Mouse (Mus musculus) cerebellum, postnatal 36 days (tissue): ENCODE results near the gene Rhbdf1.

ENCODE experiments used
- DNase-seq, 2 experiments: peaks; one replicate each; pipeline ENCODE4 v3.0.0; 2021 to 2022; ENCODE audit warnings: mixed read lengths in 2 of 2

Rhbdf1 gene

GRCm38 (mm10) chr11:32238093-32238860, 16.2 kb upstream of the Rhbdf1 start:
- DNase-seq, result peak; percentile 83 to 89

- no peak for DNase-seq
Observed at GRCm38 (mm10) chr11:32237411-32237795, 15.3 kb upstream of the Rhbdf1 start.

- DNase-seq, result peak; percentile 75 to 77
Observed at GRCm38 (mm10) chr11:32236712-32237410, 14.8 kb upstream of the Rhbdf1 start.

GRCm38 (mm10) chr11:32236132-32236531, 14.0 kb upstream of the Rhbdf1 start:
- no peak for DNase-seq

GRCm38 (mm10) chr11:32235646-32236045, 13.5 kb upstream of the Rhbdf1 start:
- DNase-seq, result peak; percentile 35 to 53

GRCm38 (mm10) chr11:32234816-32235485, 12.9 kb upstream of the Rhbdf1 start:
- DNase-seq, result peak in 1 of 2 experiments; percentile 21

- peak in 1 of 2 experiments; percentile 49 for DNase-seq
Observed at GRCm38 (mm10) chr11:32233895-32234294, 11.8 kb upstream of the Rhbdf1 start.

GRCm38 (mm10) chr11:32232848-32233247, 10.7 kb upstream of the Rhbdf1 start:
- peak in 1 of 2 experiments; percentile 37 for DNase-seq

GRCm38 (mm10) chr11:32231125-32231524, 9.0 kb upstream of the Rhbdf1 start:
- DNase-seq, result no peak

GRCm38 (mm10) chr11:32230220-32230619, 8.1 kb upstream of the Rhbdf1 start:
- peak; percentile 55 to 65 for DNase-seq

GRCm38 (mm10) chr11:32228292-32228845, 6.3 kb upstream of the Rhbdf1 start:
- DNase-seq, result no peak

- no peak for DNase-seq
Observed at GRCm38 (mm10) chr11:32227555-32227954, 5.5 kb upstream of the Rhbdf1 start.

- DNase-seq, result peak in 1 of 2 experiments; percentile 52
Observed at GRCm38 (mm10) chr11:32227041-32227440, 4.9 kb upstream of the Rhbdf1 start.

GRCm38 (mm10) chr11:32226124-32226871, 4.2 kb upstream of the Rhbdf1 start, which contains the start of gene Mpg:
TSS of gene Mpg (plus strand) at chr11:32226505.
- peak; percentile 86 to 90 for DNase-seq

GRCm38 (mm10) chr11:32225222-32226104, 3.4 kb upstream of the Rhbdf1 start:
- no peak for DNase-seq

GRCm38 (mm10) chr11:32224468-32225139, 2.5 kb upstream of the Rhbdf1 start:
- no peak for DNase-seq

- DNase-seq, result no peak
Observed at GRCm38 (mm10) chr11:32223297-32223967, 1.3 kb upstream of the Rhbdf1 start.

GRCm38 (mm10) chr11:32222570-32223194, 582 bp upstream of the Rhbdf1 start:
- no peak for DNase-seq

GRCm38 (mm10) chr11:32221225-32221950, 712 bp downstream of the Rhbdf1 start:
- no peak for DNase-seq
